Mouse (Mus musculus) embryonic facial prominence, embryonic 11.5 days (tissue): Measurements from ENCODE around the gene Wwox. TPM values are rescaled to one million over a fixed set of nuclear protein-coding genes. Genes with fewer than 3 reads are reported as not detected.

Source experiments
- ATAC-seq: fragments of 200-750 bp; cut with Nextera tagmentation; replicated peaks from 2 replicates; pipeline ENCODE4 v1.8.0; 2017; ENCODE audit warnings: low read depth; ENCODE audit not compliant: insufficient number of reproducible peaks, low FRiP score, low TSS enrichment
- DNase-seq: peaks from one replicate; pipeline ENCODE4 v3.0.0-alpha.2; 2015; ENCODE audit warnings: low spot score
- H3K27ac ChIP-seq: fragments of 300-500 bp; sonication (generic); replicated peaks from 2 replicates; pipeline ENCODE4 v1.5.1; 2014; ENCODE audit warnings: mild to moderate bottlenecking, low read depth, low read length, control low read depth
- H3K27me3 ChIP-seq: fragments of 300-500 bp; sonication (generic); 2 replicates; pipeline ENCODE4 v1.6.1; 2014; ENCODE audit warnings: mild to moderate bottlenecking, low read length, moderate library complexity, mixed read lengths; ENCODE audit not compliant: control insufficient read depth, insufficient read depth
- H3K36me3 ChIP-seq: fragments of 300-500 bp; sonication (generic); replicated peaks from 2 replicates; pipeline ENCODE4 v1.6.1; 2014; ENCODE audit warnings: low read depth, mild to moderate bottlenecking, low read length, moderate library complexity, mixed read lengths; ENCODE audit not compliant: control insufficient read depth, insufficient read depth
- H3K4me1 ChIP-seq: fragments of 300-500 bp; sonication (generic); 2 replicates; pipeline ENCODE4 v1.6.1; 2014; ENCODE audit warnings: low read length, mixed read lengths; ENCODE audit not compliant: control insufficient read depth, insufficient read depth
- H3K4me2 ChIP-seq: fragments of 300-500 bp; sonication (generic); 2 replicates; pipeline ENCODE4 v1.6.1; 2014; ENCODE audit warnings: low read depth, mild to moderate bottlenecking, control low read depth, low read length, moderate library complexity
- H3K4me3 ChIP-seq: fragments of 300-500 bp; sonication (generic); 2 replicates; pipeline ENCODE4 v1.5.1; 2014; ENCODE audit warnings: low read depth, low read length, control low read depth
- H3K9ac ChIP-seq: fragments of 300-500 bp; sonication (generic); replicated peaks from 2 replicates; pipeline ENCODE4 v1.6.1; 2014; ENCODE audit warnings: mild to moderate bottlenecking, control low read depth, low read length
- H3K9me3 ChIP-seq: fragments of 300-500 bp; sonication (generic); replicated peaks from 2 replicates; pipeline ENCODE4 v1.6.1; 2016; ENCODE audit warnings: mild to moderate bottlenecking, low read length, inconsistent platforms, mixed read lengths; ENCODE audit not compliant: control insufficient read depth
- WGBS: fragments of 180-500 bp; shearing (Covaris S2); extraction: QIAGEN DNeasy Blood & Tissue Kit; methylation state at CpG from one replicate; pipeline ENCODE4 v1.1.7; 2014; 5-methylcytosine and 5-hydroxymethylcytosine counted together
- polyA plus RNA-seq: library from polyadenylated mRNA; unstranded; fragments of >200 nt; fragmentation: Nextera tagmentation; extraction: Ambion mirVana; gene quantifications from 2 replicates; pipeline ENCODE4 v1.2.1, GENCODE M21; 2014

Gene Wwox
- polyA plus RNA-seq, 1 experiment from 2014 or later: 7.2 TPM

- no peak for ATAC-seq
- 81% methylated on average over 5 of the region's 5 CpGs for WGBS
Observed at GRCm38 (mm10) chr8:115390921-115391504, 951.6 kb downstream of the Wwox start.

GRCm38 (mm10) chr8:115395840-115396239 lies 956.4 kb downstream of the Wwox start:
- 74% methylated on average over 5 of the region's 5 CpGs for WGBS
- no peak overlapping the region for H3K9ac ChIP-seq
- DNase-seq: no peak
- no peak overlapping the region for H3K27ac ChIP-seq
- H3K4me3 ChIP-seq: no peak overlapping the region
- no peak overlapping the region for H3K4me2 ChIP-seq
- ATAC-seq: no peak
- H3K36me3 ChIP-seq: no peaks in the 10 kb centered on the region
- no peaks in the 10 kb centered on the region for H3K9me3 ChIP-seq
- H3K4me1 ChIP-seq: no peaks in the 10 kb centered on the region
- no peaks in the 10 kb centered on the region for H3K27me3 ChIP-seq

More at GRCm38 (mm10) chr8:115390921-115391504, 951.6 kb downstream of the Wwox start:
- H3K9me3 ChIP-seq: no peaks in the 10 kb centered on the region
- DNase-seq: no peak
- H3K36me3 ChIP-seq: no peaks in the 10 kb centered on the region
- H3K4me2 ChIP-seq: no peak overlapping the region
- no peaks in the 10 kb centered on the region for H3K4me1 ChIP-seq
- H3K4me3 ChIP-seq: no peak overlapping the region
- no peak overlapping the region for H3K9ac ChIP-seq
- no peak overlapping the region for H3K27ac ChIP-seq
- no peaks in the 10 kb centered on the region for H3K27me3 ChIP-seq

GRCm38 (mm10) chr8:115397981-115398380 lies 958.5 kb downstream of the Wwox start:
- DNase-seq (no peak), ATAC-seq (no peak)
- WGBS: 80% methylated on average over 3 of the region's 3 CpGs
- no peaks in the 10 kb centered on the region for H3K36me3 ChIP-seq
- H3K4me2 ChIP-seq: no peak overlapping the region
- no peaks in the 10 kb centered on the region for H3K9me3 ChIP-seq
- H3K9ac ChIP-seq: no peak overlapping the region
- no peak overlapping the region for H3K4me3 ChIP-seq
- H3K4me1 ChIP-seq: no peaks in the 10 kb centered on the region
- no peaks in the 10 kb centered on the region for H3K27me3 ChIP-seq
- H3K27ac ChIP-seq: no peak overlapping the region

DNA sequence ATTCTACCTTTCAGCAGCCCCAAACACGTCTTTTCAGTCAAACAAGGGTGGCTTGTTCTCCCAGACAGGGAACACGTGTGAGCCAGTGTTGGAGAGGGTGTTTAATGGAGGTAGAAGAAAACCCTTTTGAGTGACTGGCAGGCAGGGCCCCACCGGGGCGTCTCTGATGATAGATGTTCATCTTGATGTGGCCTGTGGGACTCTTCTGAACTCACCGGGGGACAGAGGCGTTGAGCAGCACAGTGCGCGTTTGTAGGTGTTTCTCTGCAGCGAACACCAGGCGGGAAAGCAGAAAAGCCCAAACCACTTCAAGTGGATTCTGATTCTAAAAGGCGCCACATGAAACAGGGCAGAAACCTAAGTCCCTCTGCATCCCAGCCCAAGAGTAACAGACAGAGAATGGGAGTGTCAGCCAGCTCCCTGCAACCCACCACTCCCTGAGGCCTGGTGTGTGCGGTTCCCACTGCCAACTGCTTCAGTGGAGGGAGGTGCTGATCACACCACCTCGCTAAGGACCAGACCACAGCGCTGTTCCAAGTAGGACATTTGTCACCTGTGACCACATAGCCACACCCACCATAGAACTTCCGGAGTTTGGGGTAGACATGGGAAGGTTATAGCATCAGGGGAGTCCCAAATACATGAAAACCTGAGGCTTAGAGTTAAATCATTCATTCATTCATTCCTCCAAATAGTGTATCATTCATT lies 960.7 kb downstream of the Wwox start:
- ATAC-seq (no peak), DNase-seq (no peak)
- WGBS: 78% methylated on average over 15 of the region's 15 CpGs
- H3K9me3 ChIP-seq: no peaks in the 10 kb centered on the region
- H3K4me3 ChIP-seq: no peak overlapping the region
- H3K27me3 ChIP-seq: no peaks in the 10 kb centered on the region
- H3K4me1 ChIP-seq: no peaks in the 10 kb centered on the region
- H3K4me2 ChIP-seq: no peak overlapping the region
- H3K27ac ChIP-seq: no peak overlapping the region
- no peak overlapping the region for H3K9ac ChIP-seq
- no peaks in the 10 kb centered on the region for H3K36me3 ChIP-seq

Other genes starting within 250 kb of the Wwox start
- gene Vat1l, start 234.0 kb upstream of the Wwox start, polyA plus RNA-seq: 7.0 and 7.8 TPM in 2 replicates
- not detected in 2 replicates for gene Clec3a, start 21.6 kb upstream of the Wwox start, polyA plus RNA-seq